Mouse (Mus musculus) urinary bladder, postnatal 36 days (tissue): Measurements from ENCODE around the gene Gpr179.

Experiments
- DNase-seq, 2 experiments: peaks; one replicate each; pipeline ENCODE4 v3.0.0; 2022; ENCODE audit warnings: low spot score in 2 of 2, mixed read lengths in 1 of 2

Gpr179 gene

DNA sequence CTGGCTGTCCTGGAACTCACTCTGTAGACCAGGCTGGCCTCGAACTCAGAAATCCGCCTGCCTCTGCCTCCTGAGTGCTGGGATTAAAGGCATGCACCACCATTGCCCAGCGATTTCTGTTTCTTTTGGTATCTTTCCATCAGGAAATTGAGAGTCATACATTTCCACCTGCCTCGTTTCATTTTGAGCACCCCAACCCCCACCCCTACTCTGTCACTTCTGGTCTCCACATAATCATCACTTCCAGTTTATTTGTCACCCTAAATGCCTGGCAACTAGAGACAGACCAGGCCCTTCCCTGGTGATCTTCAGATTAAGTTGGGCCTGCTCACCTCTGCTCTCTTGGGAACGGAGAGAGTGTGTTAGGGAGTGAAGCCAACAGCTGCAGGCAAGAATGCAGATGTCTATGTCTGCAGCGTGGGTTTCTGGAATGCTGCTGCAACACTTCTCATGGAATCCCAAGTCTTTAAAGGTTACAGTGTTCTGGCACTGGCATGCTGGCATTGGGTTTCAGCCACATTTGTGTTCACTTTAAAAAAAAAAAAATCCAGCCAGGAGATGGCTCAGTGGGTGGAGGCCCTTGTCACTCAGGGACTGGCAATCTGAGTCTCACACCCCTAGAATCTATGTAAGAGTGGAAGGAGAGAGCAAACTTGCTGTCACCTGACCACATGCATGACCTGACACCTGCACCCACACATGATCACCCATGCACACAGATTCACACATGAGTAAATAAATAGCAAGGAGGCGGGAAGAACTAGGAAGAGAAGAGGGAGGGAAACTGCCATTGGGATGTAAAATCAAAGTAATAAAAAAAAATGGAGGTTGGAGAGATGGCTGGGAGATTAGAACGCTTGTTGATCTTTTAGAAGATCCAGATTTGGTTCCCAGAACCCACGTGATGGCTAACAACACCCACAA is 65.8 kb downstream of the Gpr179 start:
- no peak for DNase-seq

DNA sequence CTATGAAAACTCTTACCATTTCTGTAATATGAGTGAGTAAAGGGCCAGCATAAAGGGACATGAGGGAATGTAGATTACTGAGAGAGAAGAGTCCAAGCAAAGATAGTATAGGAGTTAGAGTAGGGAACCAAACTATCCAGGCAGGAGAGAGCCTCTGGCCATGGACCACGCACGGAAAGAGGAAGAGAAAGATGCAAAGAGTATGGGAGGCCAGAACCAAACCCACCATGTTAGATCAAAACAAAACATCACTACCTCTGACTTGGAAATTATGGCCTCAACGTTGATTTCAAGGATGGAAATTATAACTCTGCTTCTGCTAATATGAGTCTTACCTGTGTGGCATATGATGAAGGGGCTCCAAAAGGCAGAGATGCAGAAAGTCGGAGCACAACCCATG is 67.0 kb downstream of the Gpr179 start:
- no peak for DNase-seq

GRCm38 (mm10) chr11:97282179-97282578 is 69.7 kb downstream of the Gpr179 start:
- DNase-seq = no peak
